Mouse (Mus musculus): ENCODE results near the gene Gm6525. TPM values are rescaled to one million over a fixed set of nuclear protein-coding genes. Genes with fewer than 3 reads are reported as not detected.

Gm6525 gene
- polyA plus RNA-seq, 1 experiment from 2014 or later, result 0.99 TPM

DNA sequence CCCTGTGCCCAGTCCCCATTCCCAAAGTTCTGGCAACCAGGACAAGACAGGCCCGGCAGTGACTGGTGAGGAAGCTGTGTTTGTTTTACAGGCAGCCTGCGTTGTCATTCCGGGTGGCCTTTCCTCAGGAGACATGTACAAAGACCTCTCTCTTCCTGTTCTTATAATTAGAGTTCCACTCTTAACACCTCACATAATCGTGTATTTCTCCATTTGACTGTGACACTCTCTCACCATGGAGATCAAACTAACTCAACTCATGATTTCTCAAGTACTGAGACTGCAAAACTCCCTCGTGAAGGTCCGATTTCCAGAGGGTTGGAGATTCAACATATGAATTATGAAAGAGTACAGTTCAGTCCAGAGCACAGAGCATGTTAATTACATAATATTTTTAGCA, 38.0 kb upstream of the Gm6525 start:
- Histone ChIP-seq H3K27me3 (ENCODE audit: control insufficient read depth, insufficient read depth, low read length) (no peaks in the 10 kb centered on the region), H3K4me3 (ENCODE audit: low read depth, low read length) (no peak overlapping the region), H3K4me2 (replicated peaks; ENCODE audit: low read depth, low read length) (no peak overlapping the region), H3K27ac (ENCODE audit: low read depth, low read length) (no peak overlapping the region), H3K36me3 (ENCODE audit: control insufficient read depth, insufficient read depth, low read length) (no peaks in the 10 kb centered on the region), H3K9me3 (ENCODE audit: control insufficient read depth, low read length) (no peaks in the 10 kb centered on the region), H3K9ac (ENCODE audit: low read depth, low read length) (no peak overlapping the region), H3K4me1 (replicated peaks; ENCODE audit: control insufficient read depth, insufficient read depth, low read length) (no peaks in the 10 kb centered on the region)
- DNase-seq (ENCODE audit: low spot score) (no peak), ATAC-seq (ENCODE audit: low FRiP score) (no peak)
- WGBS, result 60% methylated on average over 6 of the region's 6 CpGs

- 89% methylated on average over 7 of the region's 7 CpGs for whole genome bisulfite sequencing
- Histone ChIP-seq H3K4me1 (replicated peaks; ENCODE audit: control insufficient read depth, insufficient read depth, low read length) (no peaks in the 10 kb centered on the region), H3K27ac (ENCODE audit: low read depth, low read length) (no peak overlapping the region), H3K4me3 (ENCODE audit: low read depth, low read length) (no peak overlapping the region), H3K36me3 (ENCODE audit: control insufficient read depth, insufficient read depth, low read length) (no peaks in the 10 kb centered on the region), H3K9me3 (ENCODE audit: control insufficient read depth, low read length) (no peaks in the 10 kb centered on the region), H3K27me3 (ENCODE audit: control insufficient read depth, insufficient read depth, low read length) (no peaks in the 10 kb centered on the region), H3K9ac (ENCODE audit: low read depth, low read length) (no peak overlapping the region), H3K4me2 (replicated peaks; ENCODE audit: low read depth, low read length) (no peak overlapping the region)
- DNase-seq (ENCODE audit: low spot score) (no peak), ATAC-seq (ENCODE audit: low FRiP score) (no peak)
Observed at GRCm38 (mm10) chr3:84136509-84136908, 37.4 kb upstream of the Gm6525 start.

DNA sequence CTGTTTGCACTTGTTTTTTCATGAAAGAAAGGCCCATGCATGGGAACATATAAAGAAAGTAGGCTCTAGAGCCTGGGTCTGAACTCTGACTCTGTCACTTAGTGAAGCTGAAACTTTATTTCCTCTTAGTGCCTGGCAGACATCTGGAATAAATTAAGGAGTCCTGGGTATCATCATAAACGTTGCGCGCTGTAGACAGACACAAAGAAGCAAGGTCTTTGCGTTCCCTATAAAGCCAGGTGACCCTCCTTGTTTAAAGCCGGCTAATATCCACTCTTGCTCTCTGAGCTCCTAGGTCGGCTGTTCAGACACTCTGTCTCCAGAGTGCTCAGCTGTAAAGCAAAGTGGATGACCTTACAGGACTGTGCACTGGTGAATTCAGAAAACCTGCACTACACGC, 33.0 kb upstream of the Gm6525 start:
- Histone ChIP-seq H3K9ac (ENCODE audit: low read depth, low read length) (no peak overlapping the region), H3K27ac (ENCODE audit: low read depth, low read length) (no peak overlapping the region), H3K36me3 (ENCODE audit: control insufficient read depth, insufficient read depth, low read length) (no peaks in the 10 kb centered on the region), H3K4me3 (ENCODE audit: low read depth, low read length) (no peak overlapping the region), H3K9me3 (ENCODE audit: control insufficient read depth, low read length) (no peaks in the 10 kb centered on the region), H3K4me2 (replicated peaks; ENCODE audit: low read depth, low read length) (no peak overlapping the region), H3K4me1 (replicated peaks; ENCODE audit: control insufficient read depth, insufficient read depth, low read length) (no peaks in the 10 kb centered on the region), H3K27me3 (ENCODE audit: control insufficient read depth, insufficient read depth, low read length) (no peaks in the 10 kb centered on the region)
- WGBS, result 67% methylated on average over 7 of the region's 7 CpGs
- DNase-seq (ENCODE audit: low spot score) (peak; percentile 11), ATAC-seq (ENCODE audit: low FRiP score) (no peak)

GRCm38 (mm10) chr3:84149831-84150230, 24.1 kb upstream of the Gm6525 start:
- WGBS, result 94% methylated on average over 3 of the region's 3 CpGs
- Histone ChIP-seq H3K4me1 (replicated peaks; ENCODE audit: control insufficient read depth, insufficient read depth, low read length) (no peaks in the 10 kb centered on the region), H3K27me3 (ENCODE audit: control insufficient read depth, insufficient read depth, low read length) (no peaks in the 10 kb centered on the region), H3K27ac (ENCODE audit: low read depth, low read length) (no peak overlapping the region), H3K9ac (ENCODE audit: low read depth, low read length) (no peak overlapping the region), H3K9me3 (ENCODE audit: control insufficient read depth, low read length) (no peaks in the 10 kb centered on the region), H3K36me3 (ENCODE audit: control insufficient read depth, insufficient read depth, low read length) (no peaks in the 10 kb centered on the region), H3K4me2 (replicated peaks; ENCODE audit: low read depth, low read length) (no peak overlapping the region), H3K4me3 (ENCODE audit: low read depth, low read length) (no peak overlapping the region)
- DNase-seq (ENCODE audit: low spot score) (no peak), ATAC-seq (ENCODE audit: low FRiP score) (no peak)

DNA sequence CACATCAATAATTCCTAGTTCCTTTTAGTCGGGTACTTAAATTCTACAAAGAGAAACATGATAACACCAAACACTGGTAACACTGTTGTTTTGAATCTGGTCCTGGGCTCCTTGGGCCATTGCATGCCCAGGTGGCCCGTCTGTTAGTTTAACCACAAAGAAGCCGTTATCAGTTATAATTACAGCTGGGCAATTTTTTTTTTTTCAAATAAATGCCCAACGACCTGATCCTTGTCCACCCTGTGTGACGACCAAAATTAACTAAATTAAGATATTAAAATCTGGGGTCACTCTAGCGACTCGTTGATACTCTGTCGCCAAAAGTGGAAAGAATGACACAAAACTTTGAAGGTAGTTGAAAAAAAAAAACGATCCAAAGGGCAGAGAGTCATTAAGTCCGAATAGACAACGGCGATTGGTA, 19.2 kb upstream of the Gm6525 start:
- Histone ChIP-seq H3K4me1 (replicated peaks; ENCODE audit: control insufficient read depth, insufficient read depth, low read length) (no peaks in the 10 kb centered on the region), H3K36me3 (ENCODE audit: control insufficient read depth, insufficient read depth, low read length) (peaks cover 1% of the 10 kb centered on the region; the same call in 1 of the 2 replicates), H3K4me2 (replicated peaks; ENCODE audit: low read depth, low read length) (peak overlapping the region; percentile 71; the same call in 1 of the 2 replicates), H3K4me3 (ENCODE audit: low read depth, low read length) (peak overlapping the region; percentile 32), H3K9me3 (ENCODE audit: control insufficient read depth, low read length) (no peaks in the 10 kb centered on the region), H3K9ac (ENCODE audit: low read depth, low read length) (no peak overlapping the region), H3K27ac (ENCODE audit: low read depth, low read length) (no peak overlapping the region), H3K27me3 (ENCODE audit: control insufficient read depth, insufficient read depth, low read length) (no peaks in the 10 kb centered on the region)
- 14% methylated on average over 12 of the region's 12 CpGs for WGBS
- DNase-seq (ENCODE audit: low spot score) (no peak), ATAC-seq (ENCODE audit: low FRiP score) (no peak)

DNA sequence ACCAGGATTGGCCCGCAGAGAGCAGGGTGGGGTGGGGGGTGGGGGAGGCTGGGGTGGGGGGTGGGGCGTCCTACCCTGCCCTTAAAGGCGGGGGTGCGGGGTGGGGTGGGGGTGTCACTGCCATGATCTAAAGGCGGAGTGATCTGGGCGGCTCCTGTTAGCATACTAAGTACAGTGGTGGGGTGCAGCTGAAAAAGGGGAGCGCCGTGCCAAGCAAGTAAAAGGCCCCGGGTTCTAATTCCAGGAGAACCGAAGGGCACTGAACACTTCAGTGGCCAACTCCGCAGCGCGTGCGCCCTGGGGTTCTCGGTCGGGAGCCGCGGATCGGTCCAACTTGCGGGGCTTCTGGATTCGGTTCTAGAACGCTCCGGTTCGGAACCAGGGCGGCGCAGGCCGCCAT, 18.8 kb upstream of the Gm6525 start:
- H3K36me3 ChIP-seq (ENCODE audit: control insufficient read depth, insufficient read depth, low read length), result peaks cover 2% of the 10 kb centered on the region; the same call in 1 of the 2 replicates
- no peaks in the 10 kb centered on the region for H3K9me3 ChIP-seq (ENCODE audit: control insufficient read depth, low read length)
- WGBS, result under 1% methylated on average over 27 of the region's 27 CpGs
- no peak overlapping the region for H3K27ac ChIP-seq (ENCODE audit: low read depth, low read length)
- peak; percentile 70 for ATAC-seq (ENCODE audit: low FRiP score)
- H3K4me2 ChIP-seq (replicated peaks; ENCODE audit: low read depth, low read length), result peak overlapping the region; percentile 71
- DNase-seq (ENCODE audit: low spot score), result no peak
- H3K4me3 ChIP-seq (ENCODE audit: low read depth, low read length), result peak overlapping the region; percentile 32
- H3K9ac ChIP-seq (ENCODE audit: low read depth, low read length), result peak overlapping the region; percentile 40
- no peaks in the 10 kb centered on the region for H3K27me3 ChIP-seq (ENCODE audit: control insufficient read depth, insufficient read depth, low read length)
- H3K4me1 ChIP-seq (replicated peaks; ENCODE audit: control insufficient read depth, insufficient read depth, low read length), result no peaks in the 10 kb centered on the region

- Histone ChIP-seq H3K4me1 (replicated peaks; ENCODE audit: control insufficient read depth, insufficient read depth, low read length) (no peaks in the 10 kb centered on the region), H3K9me3 (ENCODE audit: control insufficient read depth, low read length) (no peaks in the 10 kb centered on the region), H3K36me3 (ENCODE audit: control insufficient read depth, insufficient read depth, low read length) (peaks cover 2% of the 10 kb centered on the region; the same call in 1 of the 2 replicates), H3K27ac (ENCODE audit: low read depth, low read length) (no peak within 1 kb of the TSS), H3K9ac (ENCODE audit: low read depth, low read length) (peak within 1 kb of the TSS; percentile 40), H3K4me2 (replicated peaks; ENCODE audit: low read depth, low read length) (peak within 1 kb of the TSS; percentile 71), H3K27me3 (ENCODE audit: control insufficient read depth, insufficient read depth, low read length) (no peaks in the 10 kb centered on the region), H3K4me3 (ENCODE audit: low read depth, low read length) (peak within 1 kb of the TSS; percentile 32)
- ATAC-seq (ENCODE audit: low FRiP score), result peak; percentile 99
- under 1% methylated on average over 29 of the region's 29 CpGs for WGBS
- peak; percentile 98 for DNase-seq (ENCODE audit: low spot score)
Observed at GRCm38 (mm10) chr3:84155558-84156006, 18.3 kb upstream of the Gm6525 start, which contains the start of gene Mnd1. Gene Mnd1, minus strand, starts transcription at chr3:84155786.

DNA sequence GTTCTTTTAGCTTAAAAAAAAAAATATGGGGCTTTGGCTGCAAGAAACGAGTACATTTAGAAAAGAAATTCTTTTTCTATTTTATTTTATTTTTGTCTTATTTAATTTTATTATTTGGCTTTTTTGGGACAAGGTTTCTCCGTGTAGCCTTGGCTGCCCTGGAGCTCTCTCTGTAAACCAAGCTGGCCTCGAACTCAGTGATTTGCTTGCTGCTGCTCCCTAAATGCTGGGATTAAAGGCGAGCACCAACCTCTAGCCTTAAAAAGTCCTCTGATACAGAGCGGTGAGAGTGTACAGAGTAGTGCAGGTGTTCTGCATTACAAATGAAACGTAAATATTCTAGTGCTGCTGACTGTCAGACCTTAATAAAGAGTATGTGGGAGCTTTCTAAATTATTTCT, 17.8 kb upstream of the Gm6525 start:
- H3K9ac ChIP-seq (ENCODE audit: low read depth, low read length), result no peak overlapping the region
- H3K27ac ChIP-seq (ENCODE audit: low read depth, low read length), result no peak overlapping the region
- H3K27me3 ChIP-seq (ENCODE audit: control insufficient read depth, insufficient read depth, low read length), result no peaks in the 10 kb centered on the region
- DNase-seq (ENCODE audit: low spot score), result no peak
- no peak for ATAC-seq (ENCODE audit: low FRiP score)
- no peaks in the 10 kb centered on the region for H3K9me3 ChIP-seq (ENCODE audit: control insufficient read depth, low read length)
- H3K4me2 ChIP-seq (replicated peaks; ENCODE audit: low read depth, low read length), result no peak overlapping the region
- peaks cover 2% of the 10 kb centered on the region; the same call in 1 of the 2 replicates for H3K36me3 ChIP-seq (ENCODE audit: control insufficient read depth, insufficient read depth, low read length)
- H3K4me1 ChIP-seq (replicated peaks; ENCODE audit: control insufficient read depth, insufficient read depth, low read length), result no peaks in the 10 kb centered on the region
- no peak overlapping the region for H3K4me3 ChIP-seq (ENCODE audit: low read depth, low read length)
- 60% methylated on average over 6 of the region's 6 CpGs for WGBS

- H3K4me1 ChIP-seq (replicated peaks; ENCODE audit: control insufficient read depth, insufficient read depth, low read length), result no peaks in the 10 kb centered on the region
- no peaks in the 10 kb centered on the region for H3K9me3 ChIP-seq (ENCODE audit: control insufficient read depth, low read length)
- no peak for ATAC-seq (ENCODE audit: low FRiP score)
- no peaks in the 10 kb centered on the region for H3K27me3 ChIP-seq (ENCODE audit: control insufficient read depth, insufficient read depth, low read length)
- H3K4me3 ChIP-seq (ENCODE audit: low read depth, low read length), result no peak overlapping the region
- DNase-seq (ENCODE audit: low spot score), result no peak
- 58% methylated on average over 4 of the region's 4 CpGs for WGBS
- H3K27ac ChIP-seq (ENCODE audit: low read depth, low read length), result no peak overlapping the region
- no peak overlapping the region for H3K4me2 ChIP-seq (replicated peaks; ENCODE audit: low read depth, low read length)
- H3K36me3 ChIP-seq (ENCODE audit: control insufficient read depth, insufficient read depth, low read length), result peaks cover 2% of the 10 kb centered on the region; the same call in 1 of the 2 replicates
- H3K9ac ChIP-seq (ENCODE audit: low read depth, low read length), result no peak overlapping the region
Observed at GRCm38 (mm10) chr3:84157011-84157410, 16.9 kb upstream of the Gm6525 start.

All from hindbrain, embryonic 11.5 days (tissue).